Mouse (Mus musculus): ENCODE measurements around the gene Mrps6.
"Not testable (repeated sequence)": the region's sequence is repeated elsewhere in the genome, so short reads cannot be mapped to it uniquely, and the experiment has no call there.

The Mrps6 gene

GRCm38 (mm10) chr16:92064801-92065200 is 6.7 kb downstream of the Mrps6 start:
- no peak for DNase-seq

GRCm38 (mm10) chr16:92070338-92070737 is 12.3 kb downstream of the Mrps6 start:
- no peak for DNase-seq

GRCm38 (mm10) chr16:92076797-92077196 is 18.7 kb downstream of the Mrps6 start:
- DNase-seq = no peak

DNA sequence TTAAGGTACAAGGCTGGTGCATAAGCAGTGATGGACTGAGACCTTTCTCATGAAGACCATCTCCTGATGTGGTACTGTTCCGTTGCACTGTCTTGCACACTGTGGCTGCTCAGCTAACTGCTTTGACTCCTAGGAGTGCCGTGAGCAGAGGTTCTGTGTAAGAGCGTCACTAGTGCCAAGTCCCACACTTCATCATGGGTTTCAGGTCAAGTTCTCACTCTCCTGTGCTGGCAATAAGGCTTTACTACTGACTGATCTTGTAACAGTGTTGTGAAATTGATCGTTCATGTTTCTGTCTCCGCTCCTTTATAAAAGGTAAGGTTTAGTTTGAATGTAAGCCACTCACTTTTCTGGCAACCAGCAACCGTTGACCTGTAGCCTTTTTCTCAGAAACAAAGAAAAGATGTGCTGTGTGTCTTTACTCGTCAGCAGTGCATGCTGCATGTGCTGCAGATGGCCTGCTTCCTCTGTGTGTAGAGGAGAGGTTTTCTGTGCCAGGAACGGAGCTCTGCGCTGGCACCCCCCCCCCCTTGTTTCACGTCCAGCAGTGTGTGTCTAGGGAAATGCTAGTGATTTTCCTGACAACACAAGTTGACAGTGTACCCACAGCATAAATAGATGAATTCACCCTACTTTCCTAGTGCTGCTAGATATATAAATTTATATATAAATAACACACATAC is 25.8 kb downstream of the Mrps6 start:
- no peak for DNase-seq

GRCm38 (mm10) chr16:92089225-92089624 is 31.2 kb downstream of the Mrps6 start:
- no peak for DNase-seq

- no peak for DNase-seq
Measured at GRCm38 (mm10) chr16:92091876-92092275, 33.8 kb downstream of the Mrps6 start.

DNA sequence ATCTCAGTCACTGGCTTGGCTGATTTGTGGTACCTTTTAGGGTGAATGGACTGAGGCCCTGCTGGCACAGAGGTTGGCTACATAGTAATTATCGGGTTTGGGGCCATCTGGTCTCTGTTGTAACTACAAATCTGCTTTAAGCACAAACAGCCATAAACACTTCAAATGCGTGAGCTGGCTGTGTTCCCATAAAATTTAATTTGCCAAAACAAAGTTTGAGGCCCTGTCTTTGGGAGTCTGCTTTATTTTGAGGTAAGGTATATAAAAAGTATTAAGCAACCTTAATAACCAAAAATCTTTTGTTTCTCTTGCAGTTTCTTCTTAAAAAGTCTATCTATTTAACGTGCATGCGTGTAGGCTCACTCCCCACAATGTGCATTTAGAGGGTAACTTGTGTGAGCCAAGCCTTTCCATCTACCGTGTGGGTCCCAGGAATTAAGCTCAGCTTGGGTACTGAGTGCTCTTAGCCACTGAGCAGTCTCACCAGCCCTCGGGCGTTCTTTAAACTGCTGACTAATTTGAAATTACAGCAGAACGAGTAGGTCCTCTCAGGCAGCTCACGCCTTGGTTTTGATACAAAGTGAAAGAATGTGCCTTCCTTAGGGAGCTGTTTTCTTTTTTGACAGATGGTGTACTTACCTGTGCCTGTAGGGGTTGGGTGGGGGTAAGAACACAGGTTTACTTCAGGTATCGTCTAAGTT is 40.4 kb downstream of the Mrps6 start:
- DNase-seq = no peak

DNA sequence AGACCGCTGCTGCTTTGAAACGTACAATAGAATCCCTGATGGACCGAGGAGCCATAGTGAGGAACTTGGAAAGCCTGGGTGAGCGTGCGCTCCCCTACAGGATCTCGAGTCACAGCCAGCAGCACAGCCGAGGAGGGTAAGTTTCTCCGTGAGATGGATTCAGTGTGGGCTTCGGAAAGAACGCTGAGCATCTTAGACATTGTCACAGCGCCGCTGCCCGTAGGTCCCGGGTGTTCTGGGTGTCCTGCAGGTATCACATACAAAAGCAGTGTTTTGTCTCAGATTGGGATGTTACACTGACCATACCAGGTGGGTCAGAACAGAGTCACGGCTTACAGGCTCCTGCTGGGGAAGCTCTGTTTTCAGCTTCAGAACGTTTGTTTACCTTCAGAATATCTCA is 41.5 kb downstream of the Mrps6 start:
- DNase-seq = no peak

- DNase-seq = no peak
Measured at GRCm38 (mm10) chr16:92100111-92100510, 42.0 kb downstream of the Mrps6 start.

DNA sequence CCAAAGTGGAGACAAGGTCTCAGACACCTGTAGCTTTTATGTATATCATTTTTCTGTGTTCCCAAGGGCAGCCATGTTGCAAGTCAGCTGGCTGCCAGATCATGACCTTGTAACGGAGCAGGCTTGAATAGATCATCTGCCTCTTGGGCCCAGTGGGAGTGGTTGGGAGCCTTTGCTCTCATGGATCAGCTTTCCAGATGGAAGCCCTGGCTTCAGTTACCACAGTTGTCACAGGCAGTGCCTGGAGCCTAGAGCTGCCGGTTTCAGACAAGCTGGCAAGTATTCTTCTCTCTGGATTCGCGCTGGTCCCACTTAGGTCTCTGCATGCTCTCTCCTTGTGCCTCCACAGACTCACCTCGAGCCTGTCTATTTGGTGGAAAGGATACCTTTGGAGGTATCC is 44.0 kb downstream of the Mrps6 start:
- DNase-seq = no peak

DNA sequence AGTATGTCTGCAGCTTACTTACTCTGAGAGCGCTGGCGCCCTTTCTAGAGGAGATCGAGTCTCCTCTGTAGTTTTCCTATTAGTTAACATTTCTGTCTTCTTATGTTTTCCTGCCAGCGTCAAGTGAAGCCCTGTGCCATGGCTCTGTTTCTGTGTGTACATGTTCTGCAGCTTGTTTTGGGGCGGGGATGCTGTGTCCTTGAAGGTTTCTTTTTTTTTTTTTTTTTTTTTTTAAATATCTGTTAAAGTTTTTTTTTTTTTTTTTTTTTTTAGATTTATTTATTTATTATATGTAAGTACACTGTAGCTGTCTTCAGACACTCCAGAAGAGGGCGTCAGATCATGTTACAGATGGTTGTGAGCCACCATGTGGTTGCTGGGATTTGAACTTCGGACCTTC is 44.9 kb downstream of the Mrps6 start:
- not testable (repeated sequence) for DNase-seq

GRCm38 (mm10) chr16:92103572-92104331 is 45.7 kb downstream of the Mrps6 start:
- DNase-seq = no peak

DNA sequence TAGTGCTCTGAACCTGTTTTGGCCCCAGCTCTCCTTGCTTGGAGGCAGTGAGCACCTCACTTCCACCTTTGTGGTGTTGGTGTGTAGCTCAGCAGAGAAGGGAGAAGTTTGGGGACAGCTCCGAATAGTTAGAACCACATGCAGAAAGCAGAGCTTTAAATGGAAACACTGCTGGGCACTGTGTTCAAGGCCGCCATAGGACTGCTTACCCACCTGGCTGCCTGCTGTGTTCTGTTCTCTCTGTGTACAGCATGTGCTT is 46.2 kb downstream of the Mrps6 start:
- no peak for DNase-seq

GRCm38 (mm10) chr16:92104951-92105350 is 46.9 kb downstream of the Mrps6 start:
- no peak for DNase-seq

GRCm38 (mm10) chr16:92105631-92106030 is 47.6 kb downstream of the Mrps6 start:
- no peak for DNase-seq

- DNase-seq = no peak
Measured at GRCm38 (mm10) chr16:92107346-92107745, 49.3 kb downstream of the Mrps6 start.

- DNase-seq = no peak
Measured at GRCm38 (mm10) chr16:92114706-92115241, 56.7 kb downstream of the Mrps6 start.

- peak; percentile 9 for DNase-seq
Measured at GRCm38 (mm10) chr16:92115611-92116421, 57.7 kb downstream of the Mrps6 start.

- DNase-seq = no peak
Measured at GRCm38 (mm10) chr16:92117337-92118209, 59.5 kb downstream of the Mrps6 start.

GRCm38 (mm10) chr16:92119013-92119515 is 61.0 kb downstream of the Mrps6 start:
- DNase-seq = no peak

- no peak for DNase-seq
Measured at GRCm38 (mm10) chr16:92120899-92121531, 62.9 kb downstream of the Mrps6 start.
